Mouse (Mus musculus) Patski (cell line): ENCODE measurements around the gene Frmd4a. TPM values are rescaled to one million over a fixed set of nuclear protein-coding genes. Genes with fewer than 3 reads are reported as not detected.

Experiments used
- ATAC-seq: fragments of 100-300 bp; one replicate; pipeline ENCODE4 v1.8.0; 2021
- CTCF ChIA-PET: fragments of 350-600 bp; sonication (Branson Sonifier 250); formaldehyde crosslinking; loops from one replicate; lab custom pipeline; 2022; ENCODE audit warnings: inconsistent platforms; lab: Charles Lee
- POLR2A ChIA-PET: fragments of 350-600 bp; sonication (Branson Sonifier 250); formaldehyde crosslinking; loops from one replicate; lab custom pipeline; 2022; ENCODE audit warnings: antibody characterized with exemption, inconsistent platforms; lab: Charles Lee
- DNase-seq: peaks from one replicate; pipeline ENCODE4 v3.0.0-alpha.2; 2011; ENCODE audit warnings: low read depth, low spot score
- H3K27me3 ChIP-seq: fragments of 371-371 bp; one replicate; pipeline ENCODE4 v1.5.1; 2021
- CTCF ChIP-seq: fragments of 100-300 bp; IDR thresholded peaks from one replicate; pipeline ENCODE4 v1.5.1; 2021
- in situ Hi-C: fragments of 300-500 bp; cut with MboI; formaldehyde crosslinking; loops from 3 replicates; pipeline ENCODE4 v1.11.1; 2018; ENCODE audit warnings: low pct_unique_long_range_greater_than_20kb, mixed read lengths
- polyA plus RNA-seq: library from polyadenylated mRNA; unstranded; gene quantifications from one replicate; pipeline ENCODE4 v1.2.3, GENCODE M21; 2021

The Frmd4a gene
- polyA plus RNA-seq, 1 experiment from 2014 or later = 40.6 TPM

- ATAC-seq = no peak
- in situ Hi-C loops = no loop called here
- POLR2A ChIA-PET = no interaction called here
- DNase-seq = no peak
- no peak for TF ChIP-seq CTCF
- no peaks in the 10 kb centered on the region for H3K27me3 ChIP-seq
- CTCF ChIA-PET = interaction anchor here (0.9 kb wide), 1 partner anchor 11 kb away, joined by 3 read pairs; no protein-coding TSS in a partner anchor
Measured at GRCm38 (mm10) chr2:4299593-4299992, 282.1 kb downstream of the Frmd4a start.

GRCm38 (mm10) chr2:4300383-4300811, 282.9 kb downstream of the Frmd4a start:
- no peak for TF ChIP-seq CTCF
- POLR2A ChIA-PET = no interaction called here
- in situ Hi-C loops = no loop called here
- ATAC-seq = no peak
- CTCF ChIA-PET = interaction anchor here (0.6 kb wide), 1 partner anchor 628 kb away, joined by 3 read pairs; no protein-coding TSS in a partner anchor
- H3K27me3 ChIP-seq = no peaks in the 10 kb centered on the region
- no peak for DNase-seq

- ChIA-PET POLR2A (no interaction called here), CTCF (interaction anchor here (0.6 kb wide), 1 partner anchor 628 kb away, joined by 3 read pairs; no protein-coding TSS in a partner anchor)
- DNase-seq (no peak), ATAC-seq (no peak)
- no peaks in the 10 kb centered on the region for H3K27me3 ChIP-seq
- in situ Hi-C loops = no loop called here
- TF ChIP-seq CTCF = no peak
Measured at GRCm38 (mm10) chr2:4300816-4301215, 283.3 kb downstream of the Frmd4a start.

- H3K27me3 ChIP-seq = no peaks in the 10 kb centered on the region
- POLR2A ChIA-PET = no interaction called here
- TF ChIP-seq CTCF = no peak
- DNase-seq (no peak), ATAC-seq (no peak)
- in situ Hi-C loops = no loop called here
- CTCF ChIA-PET = interaction anchor here (0.6 kb wide), 1 partner anchor 629 kb away, joined by 3 read pairs; no protein-coding TSS in a partner anchor
Measured at GRCm38 (mm10) chr2:4301256-4301655, 283.7 kb downstream of the Frmd4a start.

- ChIA-PET POLR2A (no interaction called here), CTCF (no interaction called here)
- no peak for ATAC-seq
- no peaks in the 10 kb centered on the region for H3K27me3 ChIP-seq
- TF ChIP-seq CTCF = no peak
- no peak for DNase-seq
- in situ Hi-C loops = no loop called here
Measured at GRCm38 (mm10) chr2:4301692-4302091, 284.2 kb downstream of the Frmd4a start.

GRCm38 (mm10) chr2:4302119-4302518, 284.6 kb downstream of the Frmd4a start:
- ATAC-seq (no peak), DNase-seq (no peak)
- H3K27me3 ChIP-seq = no peaks in the 10 kb centered on the region
- ChIA-PET CTCF (no interaction called here), POLR2A (no interaction called here)
- in situ Hi-C loops = no loop called here
- no peak for TF ChIP-seq CTCF

GRCm38 (mm10) chr2:4307076-4307475, 289.6 kb downstream of the Frmd4a start:
- POLR2A ChIA-PET = interaction anchor here (0.7 kb wide), 1 partner anchor 45 kb away, joined by 3 read pairs; no protein-coding TSS in a partner anchor
- no peak for DNase-seq

GRCm38 (mm10) chr2:4314545-4314944, 297.0 kb downstream of the Frmd4a start:
- no peaks in the 10 kb centered on the region for H3K27me3 ChIP-seq
- no peak for TF ChIP-seq CTCF
- ChIA-PET POLR2A (no interaction called here), CTCF (no interaction called here)
- in situ Hi-C loops = loop anchor here (10.0 kb wide), 1 partner anchor 500 kb away; no protein-coding TSS in a partner anchor
- DNase-seq = no peak
- no peak for ATAC-seq

More at GRCm38 (mm10) chr2:4307076-4307475, 289.6 kb downstream of the Frmd4a start:
- H3K27me3 ChIP-seq = no peaks in the 10 kb centered on the region
- CTCF ChIA-PET = no interaction called here
- no peak for ATAC-seq
- in situ Hi-C loops = no loop called here
- TF ChIP-seq CTCF = no peak

- in situ Hi-C loops = loop anchor here (5.0 to 10.0 kb wide), 3 partner anchors 94 to 502 kb away; no protein-coding TSS in a partner anchor
- peak; percentile 70 for TF ChIP-seq CTCF
- ATAC-seq = no peak
- no peak for DNase-seq
- no peaks in the 10 kb centered on the region for H3K27me3 ChIP-seq
- CTCF ChIA-PET = interaction anchor here (1.8 to 2.1 kb wide), 4 partner anchors 12 to 175 kb away, joined by 4 to 10 read pairs (median 7); no protein-coding TSS in a partner anchor
- POLR2A ChIA-PET = no interaction called here
Measured at GRCm38 (mm10) chr2:4316589-4316988, 299.1 kb downstream of the Frmd4a start.

GRCm38 (mm10) chr2:4318134-4318533, 300.6 kb downstream of the Frmd4a start:
- in situ Hi-C loops = loop anchor here (5.0 to 10.0 kb wide), 3 partner anchors 96 to 503 kb away; no protein-coding TSS in a partner anchor
- peak; percentile 62 for DNase-seq

More at GRCm38 (mm10) chr2:4318134-4318533, 300.6 kb downstream of the Frmd4a start:
- ChIA-PET CTCF (interaction anchor here (1.8 to 2.1 kb wide), 4 partner anchors 13 to 173 kb away, joined by 4 to 10 read pairs (median 7); no protein-coding TSS in a partner anchor), POLR2A (interaction anchor here (0.6 to 1.1 kb wide), 2 partner anchors 13 to 603 kb away, joined by 3 read pairs; no protein-coding TSS in a partner anchor)
- H3K27me3 ChIP-seq = no peaks in the 10 kb centered on the region
- peak; percentile 3 for TF ChIP-seq CTCF
- peak; percentile 96 for ATAC-seq
